Mouse (Mus musculus) midbrain, embryonic 11.5 days (tissue): ENCODE results near the gene Plxnb1. TPM values are rescaled to one million over a fixed set of nuclear protein-coding genes. Genes with fewer than 3 reads are reported as not detected.

Source experiments
- ATAC-seq: fragments of 200-750 bp; cut with Nextera tagmentation; 2 replicates; pipeline ENCODE4 v1.8.0; 2017; ENCODE audit warnings: moderate TSS enrichment, moderate library complexity; ENCODE audit not compliant: low FRiP score
- DNase-seq: peaks from one replicate; pipeline ENCODE4 v3.0.0; 2015; ENCODE audit warnings: low spot score; ENCODE audit errors: missing footprints
- H3K27ac ChIP-seq: fragments of 300-500 bp; sonication (generic); 2 replicates; pipeline ENCODE4 v1.5.1; 2014; ENCODE audit warnings: low read depth, low read length
- H3K27me3 ChIP-seq: fragments of 300-500 bp; sonication (generic); 2 replicates; pipeline ENCODE4 v1.6.1; 2014; ENCODE audit warnings: mild to moderate bottlenecking, low read length, moderate library complexity, mixed read lengths; ENCODE audit not compliant: control insufficient read depth, insufficient read depth
- H3K36me3 ChIP-seq: fragments of 300-500 bp; sonication (generic); 2 replicates; pipeline ENCODE4 v1.6.1; 2014; ENCODE audit warnings: mild to moderate bottlenecking, low read length, moderate library complexity, mixed read lengths; ENCODE audit not compliant: control insufficient read depth, insufficient read depth
- H3K4me1 ChIP-seq: fragments of 300-500 bp; sonication (generic); 2 replicates; pipeline ENCODE4 v1.6.1; 2014; ENCODE audit warnings: low read length; ENCODE audit not compliant: control insufficient read depth, insufficient read depth
- H3K4me2 ChIP-seq: fragments of 300-500 bp; sonication (generic); 2 replicates; pipeline ENCODE4 v1.6.1; 2014; ENCODE audit warnings: mild to moderate bottlenecking, moderate library complexity
- H3K4me3 ChIP-seq: fragments of 300-500 bp; sonication (generic); 2 replicates; pipeline ENCODE4 v1.5.1; 2014; ENCODE audit warnings: low read depth, low read length
- H3K9ac ChIP-seq: fragments of 300-500 bp; sonication (generic); 2 replicates; pipeline ENCODE4 v1.6.1; 2014; ENCODE audit warnings: low read length
- H3K9me3 ChIP-seq: fragments of 300-500 bp; sonication (generic); 2 replicates; pipeline ENCODE4 v1.6.1; 2016; ENCODE audit warnings: low read length; ENCODE audit not compliant: control insufficient read depth
- WGBS: fragments of 180-500 bp; shearing (Covaris S2); extraction: QIAGEN DNeasy Blood & Tissue Kit; methylation state at CpG from one replicate; pipeline ENCODE4 v1.1.7; 2014; 5-methylcytosine and 5-hydroxymethylcytosine counted together
- polyA plus RNA-seq: library from polyadenylated mRNA; unstranded; fragments of >200 nt; fragmentation: Nextera tagmentation; extraction: Ambion mirVana; gene quantifications from 2 replicates; pipeline ENCODE4 v1.2.1, GENCODE M21; 2014

Gene Plxnb1
- polyA plus RNA-seq, 1 experiment from 2014 or later, result 17.7 TPM

GRCm38 (mm10) chr9:109105011-109105410, 9.8 kb downstream of the Plxnb1 start:
- Histone ChIP-seq H3K4me1 (no peaks in the 10 kb centered on the region), H3K4me2 (no peak overlapping the region), H3K36me3 (peaks cover 52% of the 10 kb centered on the region), H3K27ac (no peak overlapping the region), H3K4me3 (no peak overlapping the region), H3K9ac (no peak overlapping the region), H3K27me3 (no peaks in the 10 kb centered on the region), H3K9me3 (no peaks in the 10 kb centered on the region)
- ATAC-seq (no peak), DNase-seq (no peak)
- WGBS, result 82% methylated on average over 12 of the region's 12 CpGs

- Histone ChIP-seq H3K9ac (no peak overlapping the region), H3K27ac (no peak overlapping the region), H3K27me3 (no peaks in the 10 kb centered on the region), H3K4me2 (no peak overlapping the region), H3K4me1 (no peaks in the 10 kb centered on the region), H3K9me3 (no peaks in the 10 kb centered on the region), H3K36me3 (peaks cover 55% of the 10 kb centered on the region), H3K4me3 (no peak overlapping the region)
- 96% methylated on average over 12 of the region's 12 CpGs for WGBS
- ATAC-seq (no peak), DNase-seq (no peak)
Measured at GRCm38 (mm10) chr9:109105648-109106047, 10.5 kb downstream of the Plxnb1 start.

GRCm38 (mm10) chr9:109107341-109107740, 12.2 kb downstream of the Plxnb1 start:
- peaks cover 67% of the 10 kb centered on the region for H3K36me3 ChIP-seq
- ATAC-seq (no peak), DNase-seq (no peak)
- H3K4me1 ChIP-seq, result no peaks in the 10 kb centered on the region
- no peak overlapping the region for H3K4me2 ChIP-seq
- no peaks in the 10 kb centered on the region for H3K9me3 ChIP-seq
- H3K9ac ChIP-seq, result no peak overlapping the region
- no peaks in the 10 kb centered on the region for H3K27me3 ChIP-seq
- H3K27ac ChIP-seq, result no peak overlapping the region
- 92% methylated on average over 6 of the region's 6 CpGs for WGBS
- no peak overlapping the region for H3K4me3 ChIP-seq

- no peaks in the 10 kb centered on the region for H3K4me1 ChIP-seq
- WGBS, result 91% methylated on average over 11 of the region's 11 CpGs
- H3K4me3 ChIP-seq, result no peak overlapping the region
- ATAC-seq (no peak), DNase-seq (no peak)
- no peak overlapping the region for H3K9ac ChIP-seq
- H3K27ac ChIP-seq, result no peak overlapping the region
- H3K36me3 ChIP-seq, result peaks cover 69% of the 10 kb centered on the region
- no peaks in the 10 kb centered on the region for H3K27me3 ChIP-seq
- no peaks in the 10 kb centered on the region for H3K9me3 ChIP-seq
- H3K4me2 ChIP-seq, result no peak overlapping the region
Measured at GRCm38 (mm10) chr9:109110240-109110639, 15.1 kb downstream of the Plxnb1 start.

GRCm38 (mm10) chr9:109111101-109111500, 15.9 kb downstream of the Plxnb1 start:
- no peak overlapping the region for H3K9ac ChIP-seq
- peaks cover 66% of the 10 kb centered on the region for H3K36me3 ChIP-seq
- 89% methylated on average over 4 of the region's 4 CpGs for WGBS
- H3K9me3 ChIP-seq, result no peaks in the 10 kb centered on the region
- ATAC-seq (no peak), DNase-seq (no peak)
- no peak overlapping the region for H3K27ac ChIP-seq
- no peak overlapping the region for H3K4me2 ChIP-seq
- no peaks in the 10 kb centered on the region for H3K4me1 ChIP-seq
- no peak overlapping the region for H3K4me3 ChIP-seq
- H3K27me3 ChIP-seq, result no peaks in the 10 kb centered on the region

- Histone ChIP-seq H3K27me3 (no peaks in the 10 kb centered on the region), H3K4me2 (no peak overlapping the region), H3K4me1 (no peaks in the 10 kb centered on the region), H3K36me3 (peaks cover 67% of the 10 kb centered on the region), H3K9me3 (no peaks in the 10 kb centered on the region), H3K4me3 (no peak overlapping the region), H3K27ac (no peak overlapping the region), H3K9ac (no peak overlapping the region)
- 94% methylated on average over 9 of the region's 9 CpGs for WGBS
- ATAC-seq (no peak), DNase-seq (no peak)
Measured at GRCm38 (mm10) chr9:109111591-109111990, 16.4 kb downstream of the Plxnb1 start.

GRCm38 (mm10) chr9:109113331-109113730, 18.1 kb downstream of the Plxnb1 start:
- 90% methylated on average over 8 of the region's 8 CpGs for WGBS
- Histone ChIP-seq H3K4me1 (no peaks in the 10 kb centered on the region), H3K9ac (no peak overlapping the region), H3K9me3 (no peaks in the 10 kb centered on the region), H3K27ac (no peak overlapping the region), H3K4me2 (no peak overlapping the region), H3K36me3 (peaks cover 73% of the 10 kb centered on the region), H3K4me3 (no peak overlapping the region), H3K27me3 (no peaks in the 10 kb centered on the region)
- DNase-seq (no peak), ATAC-seq (no peak)

- no peaks in the 10 kb centered on the region for H3K4me1 ChIP-seq
Measured at GRCm38 (mm10) chr9:109114276-109114675, 19.1 kb downstream of the Plxnb1 start.

GRCm38 (mm10) chr9:109114871-109115270, 19.7 kb downstream of the Plxnb1 start:
- DNase-seq (peak; percentile 12), ATAC-seq (no peak)
- Histone ChIP-seq H3K9ac (no peak overlapping the region), H3K9me3 (no peaks in the 10 kb centered on the region), H3K27me3 (no peaks in the 10 kb centered on the region), H3K36me3 (peaks cover 73% of the 10 kb centered on the region), H3K4me3 (no peak overlapping the region), H3K27ac (no peak overlapping the region), H3K4me2 (no peak overlapping the region), H3K4me1 (no peaks in the 10 kb centered on the region)
- 92% methylated on average over 7 of the region's 7 CpGs for WGBS

More at GRCm38 (mm10) chr9:109114276-109114675, 19.1 kb downstream of the Plxnb1 start:
- no peak overlapping the region for H3K4me3 ChIP-seq
- no peak overlapping the region for H3K4me2 ChIP-seq
- H3K9me3 ChIP-seq, result no peaks in the 10 kb centered on the region
- no peak overlapping the region for H3K9ac ChIP-seq
- H3K27ac ChIP-seq, result no peak overlapping the region
- no peak for ATAC-seq
- WGBS, result 96% methylated on average over 11 of the region's 11 CpGs
- no peak for DNase-seq
- H3K36me3 ChIP-seq, result peaks cover 74% of the 10 kb centered on the region
- H3K27me3 ChIP-seq, result no peaks in the 10 kb centered on the region

GRCm38 (mm10) chr9:109116205-109116604, 21.0 kb downstream of the Plxnb1 start:
- no peak overlapping the region for H3K4me3 ChIP-seq
- no peak overlapping the region for H3K4me2 ChIP-seq
- no peaks in the 10 kb centered on the region for H3K27me3 ChIP-seq
- H3K9me3 ChIP-seq, result no peaks in the 10 kb centered on the region
- H3K4me1 ChIP-seq, result no peaks in the 10 kb centered on the region
- no peak overlapping the region for H3K9ac ChIP-seq
- peaks cover 65% of the 10 kb centered on the region for H3K36me3 ChIP-seq
- DNase-seq, result no peak
- 92% methylated on average over 10 of the region's 10 CpGs for WGBS
- ATAC-seq, result no peak
- no peak overlapping the region for H3K27ac ChIP-seq
